Mouse (Mus musculus) ES-Bruce4 (cell line): ENCODE results near the gene Ktn1.

Experiments
- CTCF ChIP-seq: IDR thresholded peaks from one replicate; pipeline ENCODE4 v1.8.1; 2011; ENCODE audit warnings: low read depth, low read length
- EP300 ChIP-seq: IDR thresholded peaks from 2 replicates; pipeline ENCODE4 v1.6.1; 2011; ENCODE audit warnings: low read depth, low read length; ENCODE audit not compliant: insufficient read depth
- POLR2A ChIP-seq: IDR thresholded peaks from one replicate; pipeline ENCODE4 v1.8.1; 2011; ENCODE audit warnings: low read length; ENCODE audit not compliant: insufficient read depth

DNA sequence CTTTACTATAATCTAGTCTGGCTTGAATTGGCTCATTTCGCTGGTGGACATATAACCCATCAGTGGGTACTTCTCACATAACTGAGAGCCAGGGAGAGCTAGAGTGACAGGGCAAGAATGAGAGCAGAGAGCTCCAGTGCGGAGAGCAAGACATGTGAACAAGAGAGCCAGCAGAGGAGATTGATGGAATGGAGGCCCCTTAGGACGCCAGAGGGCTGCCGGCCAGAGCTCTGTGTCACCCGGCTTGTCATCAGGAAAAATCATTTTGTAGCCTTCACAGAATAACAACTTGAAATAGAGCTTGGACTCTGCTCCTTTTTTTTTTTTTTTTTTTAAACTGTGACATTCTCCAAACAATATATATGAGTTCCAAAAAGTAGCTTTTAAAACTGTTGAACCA lies 2.0 kb upstream of the Ktn1 start:
- no peak for TF ChIP-seq POLR2A
- no peak for TF ChIP-seq EP300
- TF ChIP-seq CTCF: no peak
